Mouse (Mus musculus): ENCODE results near the gene Sgpp2.

- TF ChIP-seq POLR2A (IDR thresholded peaks at IDR 0.05; ENCODE audit: borderline replicate concordance, insufficient read depth, low read length), result no peak
- no peak for TF ChIP-seq CTCF (IDR thresholded peaks at IDR 0.05; ENCODE audit: borderline replicate concordance, insufficient read depth, low read depth, low read length)
These were observed 20.5 kb downstream of the Sgpp2 start for GRCm38 (mm10) chr1:78330620-78331158.
